Mouse (Mus musculus) bone marrow macrophage, adult 2 months (primary cell): ENCODE measurements around the gene Xpnpep3.

Source experiments
- CTCF ChIP-seq: IDR thresholded peaks from 2 replicates; pipeline ENCODE4 v1.5.1; 2012; ENCODE audit warnings: low read depth, mild to moderate bottlenecking, low read length, moderate library complexity
- POLR2A ChIP-seq: IDR thresholded peaks from 2 replicates; pipeline ENCODE4 v1.6.1; 2012; ENCODE audit warnings: mild to moderate bottlenecking, low read depth, low read length, borderline replicate concordance

GRCm38 (mm10) chr15:81399297-81399637, 671 bp upstream of the Xpnpep3 start:
- TF ChIP-seq POLR2A (no peak), CTCF (no peak)
